Mouse (Mus musculus) central nervous system, embryonic 11.5 days (tissue): ENCODE measurements around the gene Srsf10. TPM values are rescaled to one million over a fixed set of nuclear protein-coding genes. Genes with fewer than 3 reads are reported as not detected.

Source experiments
- polyA plus RNA-seq: library from polyadenylated mRNA; depleted of rRNA; stranded (reverse); fragments of >200 nt; gene quantifications from 2 replicates; pipeline ENCODE4 v1.2.3, GENCODE M21; 2012; rRNA removed

Gene Srsf10
- 161 and 212 TPM in 2 replicates for polyA plus RNA-seq

DNA sequence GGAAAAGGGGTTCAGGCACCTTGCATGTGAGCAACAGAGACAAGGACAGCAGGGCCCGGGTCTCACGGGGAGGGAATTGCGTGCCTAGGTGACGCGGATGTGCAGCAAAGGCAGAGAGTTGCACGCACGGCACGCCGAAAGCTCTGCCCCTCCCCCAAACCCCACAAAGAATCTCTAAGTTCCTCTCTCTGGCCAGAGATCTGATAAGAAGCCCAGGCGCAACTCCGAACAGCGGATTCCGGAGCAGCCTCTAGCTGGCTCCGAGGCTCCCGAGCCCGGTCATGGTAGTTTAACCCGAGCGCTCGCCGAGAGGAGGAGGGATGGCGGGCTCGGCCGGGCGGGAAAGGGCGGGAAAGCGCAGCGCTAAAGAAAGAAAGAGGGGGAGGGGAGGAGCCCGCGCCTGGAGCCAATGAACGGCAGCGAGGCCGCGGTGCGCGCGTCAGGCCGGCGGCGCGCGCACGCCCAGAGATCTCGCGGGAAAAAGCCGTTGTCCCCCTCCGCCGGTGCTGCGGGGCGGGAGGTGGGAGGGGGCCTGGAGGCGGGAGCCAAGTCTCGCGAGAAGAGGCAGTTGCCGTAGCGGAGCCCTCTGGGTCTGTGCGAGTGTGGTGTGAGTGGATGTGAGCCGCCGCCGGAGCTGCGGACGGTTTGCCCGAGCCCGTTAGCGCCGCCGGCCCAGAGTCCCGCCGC lies at the start of gene Srsf10:
Gene Srsf10 (plus strand): TSS at position 212 of the 687 bp plus-strand sequence.

DNA sequence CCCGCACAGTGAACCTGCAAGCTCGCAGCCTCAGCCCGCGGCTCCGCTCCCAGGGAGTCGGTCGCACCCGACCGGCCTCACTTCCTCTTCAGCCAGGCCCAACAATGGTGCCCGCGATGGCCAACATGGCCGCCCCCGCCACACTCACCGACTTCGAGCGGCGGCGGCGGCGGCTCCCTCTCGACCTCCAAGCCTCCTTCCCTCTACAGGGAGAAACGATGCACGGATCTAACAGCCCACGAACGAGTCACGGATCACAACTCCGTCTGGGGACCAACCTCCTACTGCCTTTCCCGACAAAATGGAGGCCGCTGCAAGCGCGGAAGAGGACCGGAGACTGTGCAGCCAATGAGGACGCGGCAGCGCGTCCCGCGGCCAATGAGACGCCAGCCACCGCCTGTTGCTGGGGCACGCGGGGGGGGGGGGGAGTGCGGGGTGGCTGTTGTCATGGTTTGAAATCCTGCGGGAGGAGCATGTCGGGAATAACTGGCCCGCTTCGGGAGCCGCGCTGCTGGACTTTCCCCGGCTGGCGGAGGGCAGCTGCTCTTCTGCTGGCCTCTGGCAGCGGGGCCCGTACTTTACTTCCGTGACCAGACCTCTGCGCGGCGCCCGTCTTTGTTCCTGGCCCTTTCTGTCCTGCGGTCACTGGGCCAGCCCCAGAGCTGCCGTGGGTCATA lies 18.1 kb downstream of the Srsf10 start, which contains the start of gene Pnrc2:
Gene Pnrc2 (minus strand): TSS at position 325 of the 677 bp plus-strand sequence.

DNA sequence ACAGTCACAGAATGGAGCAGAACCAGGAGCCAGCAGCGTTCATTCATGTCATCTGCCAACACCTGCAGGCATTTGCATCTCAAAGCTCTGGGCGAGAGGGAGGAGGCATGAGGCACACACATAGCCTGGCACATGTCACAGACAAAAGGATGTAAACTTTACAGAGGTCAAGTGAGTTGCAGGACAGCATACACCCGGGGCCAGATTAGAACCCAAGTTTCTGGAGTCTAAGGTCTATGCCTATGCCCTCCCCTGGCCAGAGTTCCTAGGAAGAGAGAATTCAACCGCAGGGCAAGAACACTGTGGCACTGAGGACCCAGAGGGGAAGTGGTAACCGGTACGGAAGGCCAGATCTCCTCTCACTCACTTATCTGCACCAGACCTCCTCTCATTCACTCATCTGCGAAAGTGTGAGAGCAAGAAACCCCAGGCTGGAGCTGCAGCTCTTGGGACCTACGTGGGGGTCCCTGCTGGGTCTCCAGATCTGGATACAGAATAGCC lies 39.6 kb downstream of the Srsf10 start, which contains the start of gene Cnr2:
Gene Cnr2 (plus strand): TSS at position 324 of the 501 bp plus-strand sequence.

Other genes starting within 250 kb of the Srsf10 start
- gene Ifnlr1, start 169.5 kb upstream of the Srsf10 start, polyA plus RNA-seq = 0.34 and 0.87 TPM in 2 replicates
- 0.07 and 0.10 TPM in 2 replicates for gene Il22ra1, start 127.6 kb upstream of the Srsf10 start, polyA plus RNA-seq
- gene Myom3, start 96.0 kb upstream of the Srsf10 start, polyA plus RNA-seq = 0.04 and 1.9 TPM in 2 replicates
- 119 and 142 TPM in 2 replicates for gene Pnrc2, start 18.1 kb downstream of the Srsf10 start, polyA plus RNA-seq
- gene Cnr2, start 39.6 kb downstream of the Srsf10 start, polyA plus RNA-seq = 0.45 and 0.46 TPM in 2 replicates
- gene Fuca1, start 65.0 kb downstream of the Srsf10 start, polyA plus RNA-seq = 31.6 and 41.2 TPM in 2 replicates
- gene Hmgcl, start 90.7 kb downstream of the Srsf10 start, polyA plus RNA-seq = 45.1 and 46.8 TPM in 2 replicates
- 27.9 TPM in 2 replicates for gene Gale, start 108.0 kb downstream of the Srsf10 start, polyA plus RNA-seq
- 112 and 118 TPM in 2 replicates for gene Lypla2, start 116.9 kb downstream of the Srsf10 start, polyA plus RNA-seq
- gene Pithd1, start 131.5 kb downstream of the Srsf10 start, polyA plus RNA-seq = 40.5 and 50.9 TPM in 2 replicates
- 23.0 and 26.1 TPM in 2 replicates for gene Eloa, start 166.0 kb downstream of the Srsf10 start, polyA plus RNA-seq
- 1,444 and 2,797 TPM in 2 replicates for gene Rpl11, start 197.7 kb downstream of the Srsf10 start, polyA plus RNA-seq